Mouse (Mus musculus): ENCODE measurements around the gene Setdb1.

Setdb1 gene

GRCm38 (mm10) chr3:95328803-95329404 is 28.1 kb downstream of the Setdb1 start:
- POLR2A ChIA-PET = interaction anchor here in 2 of 4 experiments (1.2 to 1.8 kb wide), 3 partner anchors 10 to 28 kb away, joined by 4 read pairs; no protein-coding TSS in a partner anchor
- CTCF ChIA-PET = interaction anchor here in 2 of 4 experiments (1.0 to 1.6 kb wide), 2 partner anchors 10 to 11 kb away, joined by 4 to 6 read pairs; no protein-coding TSS in a partner anchor

DNA sequence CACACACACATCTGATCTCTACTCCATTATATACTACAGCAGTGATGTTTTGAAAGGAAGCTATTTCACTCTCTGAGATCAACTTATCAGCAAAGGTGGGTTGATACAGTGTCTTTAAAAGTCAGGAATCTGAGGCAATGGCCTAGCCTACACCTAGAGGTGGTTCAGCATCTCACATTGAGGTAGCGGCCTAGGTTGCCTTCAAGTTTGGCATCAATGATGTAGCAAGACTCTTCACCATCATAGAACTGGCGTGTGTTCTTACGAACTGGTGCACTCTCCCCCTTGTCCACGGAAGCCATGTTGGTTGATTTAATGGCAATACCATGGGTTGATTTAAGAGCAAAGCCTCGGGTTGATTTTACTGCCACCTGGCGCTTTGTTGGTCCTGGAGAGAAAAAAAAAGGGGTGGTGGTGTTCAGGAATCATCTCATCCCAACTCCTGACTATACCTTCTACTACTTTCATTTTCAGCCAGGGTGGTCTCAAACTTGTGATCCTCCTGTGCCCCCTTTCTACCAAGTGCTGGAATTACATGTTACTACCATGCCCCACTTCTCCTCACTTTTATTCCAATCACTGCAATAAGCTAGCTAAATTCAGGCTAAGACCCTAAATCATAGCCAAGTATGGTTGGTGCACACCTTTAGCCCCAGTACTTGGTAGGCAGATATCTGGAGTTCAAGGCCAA is 32.4 kb downstream of the Setdb1 start:
- ChIA-PET POLR2A (interaction anchor here in 3 of 4 experiments (0.5 to 1.4 kb wide), 8 partner anchors 8 to 151 kb away, joined by 3 to 5 read pairs (median 3); no protein-coding TSS in a partner anchor), CTCF (interaction anchor here in 2 of 4 experiments (0.6 to 1.3 kb wide), 6 partner anchors 10 to 618 kb away, joined by 3 to 4 read pairs (median 4); partner anchors contain the start of gene Cers2 (in 2 of the 2))

DNA sequence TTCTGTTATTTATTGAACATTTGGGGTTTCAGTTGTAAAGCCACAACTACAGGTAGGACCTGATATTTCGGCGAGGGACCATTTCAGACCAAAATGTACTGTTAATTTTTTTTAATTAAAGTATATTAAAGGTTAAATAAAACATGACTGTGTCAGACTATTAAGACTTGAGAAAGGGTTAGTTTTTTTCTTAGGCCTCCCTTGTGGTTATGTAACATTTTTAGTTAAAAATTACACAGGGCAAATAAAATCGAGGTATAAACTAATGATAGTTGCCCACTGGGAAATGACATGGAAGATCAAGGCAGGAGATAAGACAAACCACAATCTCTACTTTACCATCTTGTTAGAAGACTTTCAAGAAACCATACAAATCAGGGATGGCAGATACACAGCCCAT is 33.6 kb downstream of the Setdb1 start:
- CTCF ChIA-PET = interaction anchor here in 1 of 4 experiments (1.8 kb wide), 1 partner anchor 13 kb away, joined by 8 read pairs; no protein-coding TSS in a partner anchor
- POLR2A ChIA-PET = interaction anchor here in 2 of 4 experiments (1.1 to 1.8 kb wide), 6 partner anchors 11 to 104 kb away, joined by 3 to 6 read pairs (median 4); no protein-coding TSS in a partner anchor

DNA sequence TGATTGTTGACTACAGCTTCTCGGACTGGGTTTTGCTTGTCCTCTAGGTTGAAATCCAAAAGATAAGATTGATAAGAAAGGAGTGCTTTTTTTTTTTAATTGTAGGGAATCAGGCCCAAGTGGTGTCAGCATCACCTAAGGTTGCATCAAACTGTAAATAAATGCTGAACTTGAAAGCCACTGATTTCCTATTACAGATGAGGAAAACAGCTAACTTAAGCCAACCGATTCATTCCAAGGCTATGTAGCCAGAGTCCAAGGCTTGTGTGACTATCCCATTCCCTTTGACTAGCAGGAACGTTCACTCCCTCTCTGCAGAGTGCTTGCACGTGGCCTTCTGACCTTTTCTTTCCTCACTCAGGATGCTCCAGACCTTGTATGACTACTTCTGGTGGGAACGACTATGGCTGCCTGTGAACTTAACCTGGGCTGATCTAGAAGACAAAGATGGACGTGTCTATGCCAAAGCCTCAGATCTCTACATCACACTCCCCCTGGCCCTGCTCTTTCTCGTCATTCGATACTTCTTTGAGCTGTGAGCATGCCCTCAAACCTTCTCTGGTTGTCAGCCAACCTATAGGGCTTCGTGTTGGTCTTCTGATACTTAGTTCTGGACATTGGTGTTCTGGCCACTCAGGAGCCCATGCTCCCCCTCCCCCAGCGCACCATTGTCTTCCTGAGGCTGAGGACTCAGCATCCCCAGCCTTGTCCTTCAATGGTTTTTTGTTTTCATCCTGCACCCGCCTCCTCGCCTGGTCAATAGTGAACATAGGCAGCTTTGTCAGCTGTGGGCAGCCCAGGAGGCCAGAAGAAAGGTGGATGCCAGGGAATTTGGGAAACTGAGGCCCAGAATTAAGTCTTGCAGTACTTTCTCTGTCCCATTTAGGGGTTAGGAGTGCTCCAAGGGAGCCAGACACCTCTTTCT is 37.0 kb downstream of the Setdb1 start:
- ChIA-PET CTCF (interaction anchor here in 2 of 4 experiments (1.0 to 1.6 kb wide), 2 partner anchors 9 to 30 kb away, joined by 4 to 5 read pairs; no protein-coding TSS in a partner anchor), POLR2A (interaction anchor here in 1 of 4 experiments (0.7 kb wide), 1 partner anchor 536 kb away, joined by 4 read pairs; no protein-coding TSS in a partner anchor)

GRCm38 (mm10) chr3:95319110-95319509 is 37.9 kb downstream of the Setdb1 start:
- ChIA-PET CTCF (interaction anchor here in 2 of 4 experiments (0.5 to 2.1 kb wide), 5 partner anchors 9 to 106 kb away, joined by 3 to 8 read pairs (median 4); no protein-coding TSS in a partner anchor), POLR2A (interaction anchor here in 3 of 4 experiments (0.8 to 1.0 kb wide), 4 partner anchors 9 to 115 kb away, joined by 3 to 5 read pairs (median 4); partner anchors contain the start of gene Arnt (in 1 of the 3))

- POLR2A ChIA-PET = interaction anchor here in 3 of 4 experiments (0.8 to 1.2 kb wide), 5 partner anchors 10 to 176 kb away, joined by 3 to 5 read pairs (median 3); partner anchors contain the start of gene Arnt (in 1 of the 3)
- CTCF ChIA-PET = interaction anchor here in 3 of 4 experiments (0.5 to 2.1 kb wide), 6 partner anchors 8 to 105 kb away, joined by 3 to 8 read pairs (median 4); no protein-coding TSS in a partner anchor
Measured at GRCm38 (mm10) chr3:95318548-95318947, 38.5 kb downstream of the Setdb1 start.

DNA sequence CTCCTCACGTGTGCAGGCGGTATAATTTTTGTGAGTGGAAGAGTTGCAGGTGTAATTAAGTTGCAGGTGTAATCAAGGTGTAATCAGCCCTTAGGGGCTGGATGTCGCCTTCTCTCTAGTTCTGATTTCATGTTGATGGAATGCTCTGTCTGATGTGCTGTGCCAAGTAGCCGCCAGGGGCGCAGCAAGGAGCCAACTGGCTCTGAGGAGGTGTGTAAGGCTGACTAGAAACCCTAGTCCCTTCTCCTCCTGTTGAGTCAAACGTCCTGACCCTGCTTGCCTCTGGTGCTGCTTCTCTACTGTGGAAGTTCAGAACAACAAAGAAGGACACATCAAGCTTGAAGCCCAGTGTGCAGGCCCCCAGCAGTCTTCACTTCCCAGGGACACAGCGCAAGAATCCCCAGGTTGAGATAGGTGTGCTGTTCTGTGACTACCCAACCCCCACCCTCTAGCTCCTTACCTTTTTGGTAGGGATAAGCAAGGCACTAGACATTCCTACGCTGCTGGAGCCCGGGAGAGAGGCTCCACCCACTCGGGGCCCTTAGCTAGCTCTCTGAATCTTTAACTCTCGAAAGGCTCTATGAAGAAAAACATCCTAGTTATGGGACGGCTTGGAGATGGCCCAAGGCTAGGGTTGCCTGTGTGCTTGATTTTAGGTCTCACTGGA is 39.5 kb downstream of the Setdb1 start:
- CTCF ChIA-PET = interaction anchor here in 3 of 4 experiments (0.7 to 2.1 kb wide), 5 partner anchors 9 to 86 kb away, joined by 3 to 8 read pairs (median 3); no protein-coding TSS in a partner anchor

DNA sequence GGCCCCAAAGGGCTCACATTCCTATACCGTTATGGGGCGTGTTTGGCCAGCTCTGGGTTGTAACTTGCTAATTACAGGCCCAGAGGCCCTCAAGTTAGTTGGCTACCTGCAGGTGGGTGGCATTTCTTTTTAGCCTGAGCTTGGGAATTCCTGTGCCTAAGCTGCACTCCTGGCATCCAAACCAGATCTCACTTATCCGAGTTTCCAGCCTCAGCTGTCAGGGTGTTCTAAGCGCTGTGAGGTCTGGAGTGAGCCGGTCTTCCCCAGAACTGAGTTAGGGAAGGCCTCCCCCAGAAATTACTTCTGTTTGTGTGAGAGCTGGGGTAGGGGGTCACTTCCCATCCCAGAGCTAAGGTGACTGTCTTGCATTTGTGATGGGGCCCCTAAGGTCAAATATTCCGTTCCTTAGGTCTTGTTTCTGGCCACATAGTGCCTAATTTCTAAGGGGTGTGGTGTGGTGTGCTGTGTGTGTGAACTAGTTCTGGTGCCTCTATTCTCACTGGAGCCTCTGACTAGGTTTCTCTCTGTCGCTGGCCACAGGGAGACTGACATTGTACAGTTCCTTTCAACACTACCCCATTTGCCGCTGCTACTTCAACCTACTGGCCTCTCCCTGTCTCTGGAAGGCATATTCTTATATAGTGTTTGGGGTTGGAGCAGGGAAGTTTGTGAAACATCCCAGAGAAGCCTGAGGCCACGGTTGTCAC is 41.0 kb downstream of the Setdb1 start:
- ChIA-PET POLR2A (interaction anchor here in 3 of 4 experiments (0.7 to 3.2 kb wide), 20 partner anchors 8 to 301 kb away, joined by 3 to 17 read pairs (median 4); partner anchors contain the start of genes Mindy1 (in 2 of the 3), Prune1 (in 2 of the 3), Mllt11 (in 1 of the 3) and Zfp687 (in 1 of the 3)), CTCF (interaction anchor here in 2 of 4 experiments (0.6 to 0.7 kb wide), 4 partner anchors 23 to 347 kb away, joined by 3 to 5 read pairs (median 4); no protein-coding TSS in a partner anchor)

More for the DNA sequence above, 39.5 kb downstream of the Setdb1 start:
- POLR2A ChIA-PET = interaction anchor here in 3 of 4 experiments (0.6 to 1.7 kb wide), 12 partner anchors 16 to 468 kb away, joined by 3 to 6 read pairs (median 3); partner anchors contain the start of genes Gabpb2 (in 2 of the 3) and Prune1 (in 1 of the 3)

DNA sequence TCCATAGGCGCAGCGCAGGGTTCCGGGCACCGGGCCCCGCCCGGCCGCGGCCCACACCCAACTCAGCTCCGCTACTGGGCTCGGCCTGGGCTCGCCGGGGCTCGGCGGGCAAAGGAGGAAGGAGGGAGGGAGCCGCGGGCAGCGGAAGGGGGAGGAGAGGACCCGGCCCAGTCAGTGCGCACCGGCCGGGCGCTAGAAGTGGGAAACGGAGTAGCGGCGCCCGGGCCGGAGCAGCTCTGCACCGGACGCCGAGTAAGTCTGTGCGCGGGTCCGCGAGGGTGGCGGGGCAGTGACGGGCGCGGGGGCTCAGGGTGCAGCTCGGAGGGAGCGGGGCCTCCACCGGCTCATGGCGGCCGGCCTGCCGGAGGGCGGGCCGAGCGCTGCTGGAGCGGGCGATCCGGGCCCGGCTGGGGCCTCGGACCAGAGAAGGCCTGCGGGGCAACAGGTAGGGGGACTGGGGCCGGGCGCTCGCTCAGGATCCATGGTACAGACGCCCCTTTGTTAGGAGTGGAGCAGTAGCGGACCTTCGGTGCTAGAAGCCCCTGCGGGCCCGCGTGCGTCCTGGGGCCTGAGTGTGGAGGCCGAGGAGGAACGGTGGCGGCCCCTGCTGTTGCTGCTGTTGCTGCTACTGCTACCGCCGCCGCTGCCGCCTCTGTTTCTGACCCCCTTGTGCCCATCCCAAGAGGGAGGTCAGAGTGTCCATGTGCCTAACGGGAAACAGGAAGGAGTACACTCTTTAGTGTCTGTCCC is 41.7 kb downstream of the Setdb1 start:
- ChIA-PET CTCF (interaction anchor here in 2 of 4 experiments (1.0 to 1.9 kb wide), 3 partner anchors 10 to 34 kb away, joined by 3 to 4 read pairs (median 4); no protein-coding TSS in a partner anchor), POLR2A (interaction anchor here in 3 of 4 experiments (0.7 to 3.2 kb wide), 36 partner anchors 9 to 636 kb away, joined by 3 to 17 read pairs (median 4); partner anchors contain the start of genes Mindy1 (in 2 of the 3), Prune1 (in 2 of the 3), Anxa9 (in 1 of the 3) and Arnt (in 1 of the 3))

GRCm38 (mm10) chr3:95314486-95315093 is 42.4 kb downstream of the Setdb1 start, which contains the start of gene Cers2:
TSS of gene Cers2 (plus strand) at chr3:95314791.
- ChIA-PET POLR2A (interaction anchor here in 3 of 4 experiments (0.6 to 3.2 kb wide), 30 partner anchors 8 to 637 kb away, joined by 3 to 17 read pairs (median 4); partner anchors contain the start of genes Mindy1 (in 2 of the 3), Prune1 (in 2 of the 3), Anxa9 (in 1 of the 3) and Arnt (in 1 of the 3)), CTCF (interaction anchor here in 3 of 4 experiments (0.6 to 1.9 kb wide), 5 partner anchors 10 to 45 kb away, joined by 3 to 11 read pairs (median 4); no protein-coding TSS in a partner anchor)

- ChIA-PET CTCF (interaction anchor here in 3 of 4 experiments (0.6 to 1.9 kb wide), 4 partner anchors 11 to 44 kb away, joined by 3 to 11 read pairs (median 4); no protein-coding TSS in a partner anchor), POLR2A (interaction anchor here in 3 of 4 experiments (0.6 to 3.2 kb wide), 23 partner anchors 8 to 638 kb away, joined by 3 to 17 read pairs (median 4); partner anchors contain the start of genes Mindy1 (in 2 of the 3), Prune1 (in 2 of the 3), Anxa9 (in 1 of the 3) and Arnt (in 1 of the 3))
Measured at GRCm38 (mm10) chr3:95314075-95314474, 42.9 kb downstream of the Setdb1 start.

DNA sequence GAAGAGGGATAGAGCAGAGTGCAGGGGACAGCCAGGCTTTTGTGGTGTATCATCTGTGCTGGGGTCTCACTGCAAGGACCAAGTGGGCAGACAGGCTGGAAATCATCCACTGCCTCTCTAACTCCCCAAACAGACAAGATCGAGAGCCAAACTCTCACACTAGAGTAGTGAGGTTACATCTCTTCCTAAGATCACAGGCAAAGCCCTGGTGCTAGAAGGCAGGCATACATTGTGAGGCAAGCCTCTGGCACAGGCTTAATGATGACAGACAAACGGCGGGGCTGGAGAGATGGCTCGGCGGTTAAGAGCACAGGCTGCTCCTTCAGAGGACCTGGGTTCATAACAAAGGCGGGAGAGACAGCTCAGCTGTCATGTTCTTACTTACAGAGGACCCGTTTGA is 43.5 kb downstream of the Setdb1 start:
- CTCF ChIA-PET = interaction anchor here in 3 of 4 experiments (0.5 to 1.9 kb wide), 3 partner anchors 11 to 40 kb away, joined by 3 to 4 read pairs (median 3); no protein-coding TSS in a partner anchor
- POLR2A ChIA-PET = interaction anchor here in 2 of 4 experiments (1.2 to 3.2 kb wide), 7 partner anchors 11 to 275 kb away, joined by 3 to 17 read pairs (median 6); partner anchors contain the start of genes Arnt (in 1 of the 2), Gabpb2 (in 1 of the 2), Golph3l (in 1 of the 2) and Mindy1 (in 1 of the 2)

- ChIA-PET CTCF (interaction anchor here in 1 of 4 experiments (1.1 kb wide), 1 partner anchor 16 kb away, joined by 3 read pairs; no protein-coding TSS in a partner anchor), POLR2A (interaction anchor here in 2 of 4 experiments (0.7 to 1.0 kb wide), 3 partner anchors 12 to 1132 kb away, joined by 3 to 4 read pairs (median 3); no protein-coding TSS in a partner anchor)
Measured at GRCm38 (mm10) chr3:95312623-95313022, 44.4 kb downstream of the Setdb1 start.

Data from embryonic stem cell, embryonic (primary cell).